Mouse (Mus musculus): ENCODE measurements around the gene Phf2.

DNA sequence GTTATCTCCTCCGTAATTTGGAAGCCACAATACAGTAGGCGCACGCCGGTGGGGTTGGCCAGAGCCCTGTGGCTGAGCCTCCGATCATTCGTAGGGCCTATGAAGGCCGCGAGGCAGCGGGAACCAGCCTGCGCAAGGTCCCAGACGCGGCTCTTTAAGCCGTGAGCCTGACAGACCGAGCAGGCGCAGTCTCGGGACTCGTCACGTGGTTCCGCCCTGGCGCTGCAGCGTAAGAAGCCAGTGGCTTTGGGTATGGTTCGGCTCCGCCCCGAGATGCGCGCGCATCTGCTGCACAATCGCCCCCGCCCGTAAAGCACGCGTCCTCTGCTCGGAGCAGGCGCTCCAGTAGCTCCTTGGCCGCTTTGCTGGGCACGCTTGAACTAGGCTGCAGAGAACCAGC lies 7.6 kb upstream of the Phf2 start:
- TF ChIP-seq CTCF (IDR thresholded peaks at IDR 0.05; ENCODE audit: borderline replicate concordance, insufficient read depth, low read length), result no peak
- TF ChIP-seq POLR2A (IDR thresholded peaks at IDR 0.05; ENCODE audit: low read depth, low read length), result peak; percentile 94

Data from embryonic fibroblast, embryonic 13.5 days (primary cell).